Mouse (Mus musculus): Measurements from ENCODE around the gene Scrn2.

The Scrn2 gene

GRCm38 (mm10) chr11:97018583-97019344 lies 11.0 kb upstream of the Scrn2 start:
- no peak for DNase-seq

GRCm38 (mm10) chr11:97019345-97019708 lies 10.4 kb upstream of the Scrn2 start:
- DNase-seq = no peak

DNA sequence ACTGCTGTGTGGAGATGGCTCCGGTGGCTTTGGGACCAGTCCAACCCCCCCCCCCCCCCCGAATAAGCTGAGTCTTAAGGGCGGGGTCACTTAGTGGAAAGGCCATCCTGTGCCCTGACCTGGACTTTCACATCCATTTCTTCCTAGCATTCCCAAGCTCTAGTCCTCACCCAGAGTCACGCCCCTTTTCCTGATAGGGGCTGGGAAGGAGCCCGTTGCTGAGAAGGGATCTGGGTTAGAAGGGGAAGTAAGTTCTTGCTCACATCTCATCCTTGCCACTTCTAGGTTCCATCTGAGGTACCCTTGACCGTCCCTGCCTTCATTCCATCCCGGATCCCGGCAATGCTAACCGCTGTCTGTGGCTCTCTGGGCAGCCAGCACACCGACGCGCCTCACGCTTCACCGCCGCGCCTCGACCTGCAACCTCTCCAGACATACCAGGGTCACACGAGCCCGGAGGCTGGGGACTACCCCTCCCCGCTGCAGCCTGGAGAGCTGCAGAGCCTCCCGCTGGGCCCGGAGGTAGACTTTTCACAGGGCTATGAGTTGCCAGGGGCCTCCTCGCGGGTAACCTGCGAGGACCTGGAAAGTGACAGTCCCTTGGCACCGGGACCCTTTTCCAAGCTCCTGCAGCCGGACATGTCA lies 8.5 kb upstream of the Scrn2 start:
- no peak for DNase-seq

- peak; percentile 81 for DNase-seq
Observed at GRCm38 (mm10) chr11:97021873-97022484, 7.8 kb upstream of the Scrn2 start.

DNA sequence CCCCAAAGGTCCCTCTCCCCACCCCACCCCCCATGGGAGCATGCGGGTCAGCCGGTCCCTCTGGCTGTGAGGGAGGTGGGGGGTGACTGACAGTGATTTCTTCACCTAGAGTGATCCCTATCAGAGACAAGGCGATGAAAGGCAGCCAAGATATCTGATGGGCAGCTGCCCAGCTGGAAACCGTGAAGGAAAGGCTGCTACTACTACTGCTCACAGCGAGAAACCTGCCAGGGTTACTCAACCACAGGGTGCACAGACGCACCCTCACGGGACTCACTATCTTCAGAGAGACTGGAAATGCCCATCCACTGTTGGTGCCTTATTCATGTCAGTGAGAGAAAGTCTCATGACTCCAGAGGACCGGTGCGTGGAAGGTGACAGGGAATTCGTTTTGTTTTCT lies 4.8 kb upstream of the Scrn2 start:
- no peak for DNase-seq

DNA sequence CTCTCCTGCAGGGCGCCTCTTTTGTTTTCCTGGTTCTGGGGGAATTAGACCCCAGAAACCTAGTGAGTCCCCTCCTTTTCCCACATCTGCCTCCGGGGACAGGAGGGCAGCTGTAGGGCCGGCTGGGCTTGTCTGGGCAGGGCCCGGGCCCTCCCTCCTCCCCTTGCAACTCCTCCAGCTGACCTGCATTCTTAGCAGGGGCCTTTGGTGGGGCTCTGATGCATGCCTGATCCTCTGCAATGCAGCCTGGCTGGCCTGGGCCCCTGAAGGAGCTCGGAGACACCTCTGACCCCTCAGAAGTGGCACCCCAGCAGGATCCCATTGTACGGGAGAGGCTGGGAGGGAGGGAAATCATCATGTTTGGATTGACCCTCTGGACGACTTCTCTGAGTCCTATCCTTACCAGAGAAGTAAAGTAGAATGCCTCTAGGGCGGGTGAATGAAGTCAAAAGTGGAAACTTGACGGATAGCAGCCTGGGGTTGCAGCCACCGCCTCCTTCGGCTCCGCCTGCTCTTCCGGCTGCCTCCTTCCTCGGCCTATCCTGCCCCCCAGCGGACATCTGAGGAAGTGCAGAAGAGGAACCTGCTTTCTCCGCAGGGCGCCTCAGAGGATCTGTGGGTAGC lies 3.9 kb upstream of the Scrn2 start:
- peak; percentile 84 for DNase-seq

DNA sequence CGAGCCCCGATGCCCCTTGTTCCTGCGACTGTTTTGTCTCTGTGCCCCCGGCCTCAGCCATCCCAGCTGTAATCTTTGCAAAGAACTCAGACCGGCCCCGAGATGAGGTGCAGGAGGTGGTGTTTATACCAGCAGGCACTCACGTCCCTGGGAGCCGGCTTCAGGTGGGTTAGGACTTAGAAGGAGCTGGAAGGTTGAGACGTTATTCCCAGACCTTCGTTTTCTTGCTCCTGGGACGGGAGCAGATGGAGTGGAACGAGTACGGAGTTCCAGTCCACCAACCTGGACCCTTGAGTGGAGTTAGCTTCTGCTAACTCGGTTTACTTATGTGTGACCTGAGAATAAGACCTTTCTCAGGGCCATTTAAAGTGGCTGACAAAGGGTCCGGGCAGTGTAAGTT lies 688 bp downstream of the Scrn2 start:
- no peak for DNase-seq

GRCm38 (mm10) chr11:97031977-97032376 lies 2.2 kb downstream of the Scrn2 start:
- DNase-seq = no peak

- no peak for DNase-seq
Observed at GRCm38 (mm10) chr11:97032499-97032898, 2.8 kb downstream of the Scrn2 start.

DNA sequence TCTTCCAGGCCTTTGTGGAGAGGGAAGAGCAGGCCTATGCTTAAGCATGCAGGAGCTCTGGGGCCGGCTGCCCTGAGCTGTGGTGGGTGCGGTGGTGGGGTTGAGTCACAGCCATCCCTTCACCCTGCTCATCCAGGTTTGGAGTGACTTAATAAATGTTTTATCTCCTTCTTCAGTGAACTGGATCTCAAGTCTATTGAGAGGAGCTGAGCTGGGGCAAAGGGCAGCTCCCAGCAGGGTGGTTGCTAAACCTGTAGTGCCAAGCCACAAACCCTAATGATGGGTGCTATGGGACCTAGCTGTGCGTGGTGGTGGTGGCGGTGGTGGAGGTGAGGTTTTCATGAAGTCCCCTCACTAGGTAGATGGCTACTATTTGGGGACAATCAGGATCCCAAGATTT lies 4.0 kb downstream of the Scrn2 start:
- DNase-seq = peak; percentile 11

- no peak for DNase-seq
Observed at GRCm38 (mm10) chr11:97036141-97036540, 6.4 kb downstream of the Scrn2 start.

DNA sequence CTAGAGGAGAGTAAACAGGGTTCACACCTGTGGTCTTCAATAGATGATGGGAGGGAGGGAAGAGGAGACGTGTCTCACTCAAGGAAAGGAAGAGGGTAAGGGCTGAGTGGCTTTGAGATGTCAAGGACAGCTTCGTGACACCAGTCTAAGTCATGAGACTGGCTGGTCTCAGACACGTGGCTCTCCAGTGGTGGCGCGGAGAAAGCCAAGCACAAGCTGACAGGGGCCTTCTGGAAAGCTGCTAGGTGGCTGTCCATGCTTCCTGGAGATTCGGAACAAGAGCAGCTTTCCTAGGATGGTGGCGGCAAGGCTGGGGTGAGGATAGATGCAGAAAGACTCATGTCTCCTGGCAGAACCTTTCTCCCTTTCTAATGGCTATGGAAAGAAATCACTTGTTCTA lies 9.1 kb downstream of the Scrn2 start:
- DNase-seq = no peak

DNA sequence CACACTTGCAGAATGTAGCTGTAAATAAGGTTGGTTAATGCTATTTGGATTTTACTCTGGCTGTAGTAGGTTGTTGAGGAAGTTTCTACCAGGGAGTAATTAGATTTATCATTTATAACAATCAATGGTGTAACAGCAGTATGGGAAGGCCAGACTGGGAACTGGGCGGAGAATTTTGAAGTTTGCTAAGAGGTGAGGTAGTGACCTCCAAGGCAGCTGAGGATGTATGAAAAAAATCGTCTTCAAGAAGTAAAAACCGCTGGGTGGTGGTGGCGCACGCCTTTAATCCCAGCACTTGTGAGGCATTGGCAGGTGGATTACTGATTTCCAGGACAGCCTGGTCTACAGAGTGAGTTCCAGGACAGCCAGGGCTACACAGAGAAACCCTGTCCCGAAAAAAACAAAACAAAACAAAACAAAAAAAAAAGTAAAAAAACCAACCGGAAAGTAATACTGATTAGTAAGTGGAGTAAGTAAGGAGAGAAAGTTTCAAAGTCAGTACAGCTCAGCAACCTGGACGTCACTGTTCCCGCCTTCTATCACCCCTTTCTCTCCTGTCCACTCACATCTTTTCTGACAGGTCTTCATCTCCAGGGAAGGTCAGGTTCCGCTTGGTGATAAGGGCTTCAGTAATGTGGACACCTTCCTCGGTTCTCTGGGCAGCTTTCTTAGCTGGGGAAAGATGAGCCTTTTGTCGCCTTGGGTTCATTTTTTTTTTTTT lies 10.7 kb downstream of the Scrn2 start:
- no peak for DNase-seq

- peak; percentile 89 for DNase-seq
Observed at GRCm38 (mm10) chr11:97041022-97041899, 11.5 kb downstream of the Scrn2 start, which contains the start of the genes Lrrc46 and Mrpl10. Lrrc46 (minus strand) TSS chr11:97041407. Mrpl10 (plus strand) TSS chr11:97041560.

- DNase-seq = no peak
Observed at GRCm38 (mm10) chr11:97044902-97045301, 15.2 kb downstream of the Scrn2 start.

DNA sequence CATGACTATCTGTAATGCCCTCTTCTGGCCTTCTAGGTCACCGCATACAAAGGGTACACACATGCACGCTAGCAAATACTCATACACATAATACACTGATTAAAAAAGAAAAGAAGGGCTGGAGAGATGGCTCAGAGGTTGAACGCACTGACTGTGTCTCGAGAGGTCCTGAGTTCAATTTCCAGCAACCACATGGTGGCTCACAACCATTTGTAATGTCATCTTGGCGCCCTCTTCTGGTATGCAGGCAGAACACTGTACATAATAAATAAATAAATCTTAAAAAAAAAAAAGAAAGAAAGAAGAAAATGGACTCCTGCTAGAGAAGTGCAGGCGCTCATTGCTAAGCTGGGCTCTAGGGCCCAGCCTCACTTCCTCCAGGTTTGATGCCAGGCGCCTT lies 16.1 kb downstream of the Scrn2 start:
- no peak for DNase-seq

- peak; percentile 25 for DNase-seq
Observed at GRCm38 (mm10) chr11:97048090-97048650, 18.4 kb downstream of the Scrn2 start.

GRCm38 (mm10) chr11:97049492-97050085 lies 19.9 kb downstream of the Scrn2 start:
- peak; percentile 16 for DNase-seq

GRCm38 (mm10) chr11:97050216-97050943 lies 20.6 kb downstream of the Scrn2 start, which contains the start of gene Osbpl7:
Osbpl7 (plus strand) TSS chr11:97050628.
- peak; percentile 83 for DNase-seq

DNA sequence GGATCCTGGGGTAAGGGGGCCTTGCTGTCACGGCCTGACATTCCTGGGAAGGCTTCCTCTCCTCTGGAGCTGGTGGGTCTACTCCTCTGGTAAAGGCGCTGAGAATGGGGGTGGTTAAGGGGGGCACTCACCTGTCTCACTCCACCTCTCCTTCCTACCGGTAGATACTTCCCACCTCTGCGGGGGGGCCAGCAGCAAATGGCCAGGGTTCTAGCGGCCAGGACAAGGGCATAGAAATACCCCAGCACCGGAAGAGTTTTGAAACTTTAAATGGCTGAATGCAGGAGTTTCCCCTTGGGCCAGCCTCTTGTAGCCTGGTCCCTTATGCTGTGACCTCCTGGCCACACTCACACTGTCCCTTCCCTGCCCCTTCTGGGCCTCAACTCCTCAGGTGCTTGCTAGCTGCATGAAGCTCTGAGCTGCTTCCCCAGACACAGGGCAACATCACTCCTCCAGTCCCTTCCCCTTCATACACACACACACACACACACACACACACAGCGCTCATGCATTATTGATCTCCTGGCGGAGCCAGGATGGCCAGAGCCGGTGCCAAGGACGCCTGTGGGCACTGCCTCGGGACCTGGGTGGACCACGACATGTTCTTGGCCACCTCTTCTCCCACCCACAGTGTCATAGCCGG lies 21.3 kb downstream of the Scrn2 start:
- DNase-seq = peak; percentile 41
